Mouse (Mus musculus) ES-E14 (cell line): ENCODE data around the gene Chd6. TPM values are rescaled to one million over a fixed set of nuclear protein-coding genes. Genes with fewer than 3 reads are reported as not detected.

Source experiments
- DNase-seq: peaks from one replicate; pipeline ENCODE4 v3.0.0-alpha.2; 2013; ENCODE audit warnings: low read depth, low spot score
- H3K27ac ChIP-seq: 2 replicates; pipeline ENCODE4 v1.5.1; 2012; ENCODE audit warnings: low read depth, mild to moderate bottlenecking, low read length, moderate library complexity, mixed read lengths; ENCODE audit not compliant: poor library complexity, insufficient read depth, severe bottlenecking
- H3K36me3 ChIP-seq: 2 replicates; pipeline ENCODE4 v1.6.1; 2012; ENCODE audit warnings: mild to moderate bottlenecking, low read length, moderate library complexity, mixed read lengths; ENCODE audit not compliant: control insufficient read depth, poor library complexity, insufficient read depth, severe bottlenecking
- H3K4me1 ChIP-seq, 2 experiments: fragments of 150-350 bp in 1 of 2; sonication (generic) in 1 of 2; 2 replicates each; pipeline ENCODE4 v1.6.1; 2012; ENCODE audit warnings: low read length in 2 of 2, mild to moderate bottlenecking in 1 of 2, mixed read lengths in 1 of 2; ENCODE audit not compliant: control insufficient read depth in 2 of 2, insufficient read depth in 2 of 2, poor library complexity in 1 of 2
- H3K4me3 ChIP-seq, 2 experiments: fragments of 150-350 bp in 1 of 2; sonication (generic) in 1 of 2; 2 replicates each; pipeline ENCODE4 v1.5.1; 2012; ENCODE audit warnings: low read length in 2 of 2, low read depth in 1 of 2, mild to moderate bottlenecking in 1 of 2, mixed read lengths in 1 of 2; ENCODE audit not compliant: insufficient read depth in 1 of 2, poor library complexity in 1 of 2, severe bottlenecking in 1 of 2
- H3K9ac ChIP-seq: 2 replicates; pipeline ENCODE4 v1.6.1; 2012; ENCODE audit warnings: low read depth, mild to moderate bottlenecking, low read length, mixed read lengths; ENCODE audit not compliant: poor library complexity, insufficient read depth, severe bottlenecking
- H3K9me3 ChIP-seq: fragments of 150-350 bp; sonication (generic); 2 replicates; pipeline ENCODE4 v1.6.1; 2012; ENCODE audit warnings: low read depth, mild to moderate bottlenecking, low read length; ENCODE audit not compliant: control insufficient read depth, insufficient read depth
- CHD2 ChIP-seq: IDR thresholded peaks from 2 replicates; pipeline ENCODE4 v1.6.1; 2014; ENCODE audit warnings: mild to moderate bottlenecking, low read depth, low read length, inconsistent platforms
- HCFC1 ChIP-seq: IDR thresholded peaks from 2 replicates; pipeline ENCODE4 v1.6.1; 2012; ENCODE audit warnings: low read length, inconsistent platforms, borderline replicate concordance; ENCODE audit not compliant: insufficient read depth
- MAFK ChIP-seq: IDR thresholded peaks from 2 replicates; pipeline ENCODE4 v1.6.1; 2014; ENCODE audit warnings: mild to moderate bottlenecking, low read depth, low read length, inconsistent platforms; ENCODE audit not compliant: insufficient read depth
- ZC3H11A ChIP-seq: IDR thresholded peaks from 2 replicates; pipeline ENCODE4 v1.6.1; 2012; ENCODE audit warnings: low read depth, mild to moderate bottlenecking, inconsistent platforms, low read length, borderline replicate concordance
- ZNF384 ChIP-seq: IDR thresholded peaks from 2 replicates; pipeline ENCODE4 v1.6.1; 2012; ENCODE audit warnings: low read depth, low read length, inconsistent platforms
- in situ Hi-C, 2 experiments: fragments of 600-800 bp; cut with MboI; formaldehyde crosslinking; loops; one replicate each; pipeline ENCODE4 v1.15.1; 2025; ENCODE audit warnings: low sequenced_read_pairs in 2 of 2, inconsistent platforms in 1 of 2; ENCODE audit not compliant: unreplicated experiment in 2 of 2
- total RNA-seq: library from RNA; depleted of rRNA; stranded (reverse); fragments of 300-350 nt; gene quantifications from 2 replicates; pipeline ENCODE4 v1.2.3, GENCODE M21; 2012

The Chd6 gene
- total RNA-seq, 1 experiment = 50.7 TPM

DNA sequence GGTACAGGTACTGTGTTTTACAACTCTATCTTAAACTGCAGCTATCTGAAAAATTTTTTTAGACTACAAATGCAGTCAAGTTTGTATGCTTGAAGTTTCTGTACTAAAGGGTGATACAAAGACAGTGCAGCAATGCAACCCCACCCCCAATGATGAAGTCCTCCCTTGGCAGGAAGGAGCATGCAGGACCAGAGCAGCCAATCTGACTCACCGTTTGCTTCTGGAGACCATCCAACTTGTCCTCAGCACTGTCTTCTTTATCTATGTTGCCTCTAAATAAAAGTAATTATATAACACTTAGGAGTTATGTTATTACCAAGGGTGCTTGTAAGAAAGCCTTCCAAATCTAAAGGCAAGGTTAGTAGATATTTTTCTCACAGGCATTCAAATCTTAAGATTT lies 131.6 kb downstream of the Chd6 start:
- Histone ChIP-seq H3K36me3 (peaks cover 17% of the 10 kb centered on the region), H3K9me3 (no peaks in the 10 kb centered on the region), H3K4me1 (no peaks in the 10 kb centered on the region), H3K4me3 (no peak overlapping the region), H3K9ac (no peak overlapping the region), H3K27ac (no peak overlapping the region)
- TF ChIP-seq MAFK (no peak), ZNF384 (no peak), CHD2 (no peak), HCFC1 (no peak), ZC3H11A (no peak)
- in situ Hi-C loops = no loop called here
- DNase-seq = no peak

DNA sequence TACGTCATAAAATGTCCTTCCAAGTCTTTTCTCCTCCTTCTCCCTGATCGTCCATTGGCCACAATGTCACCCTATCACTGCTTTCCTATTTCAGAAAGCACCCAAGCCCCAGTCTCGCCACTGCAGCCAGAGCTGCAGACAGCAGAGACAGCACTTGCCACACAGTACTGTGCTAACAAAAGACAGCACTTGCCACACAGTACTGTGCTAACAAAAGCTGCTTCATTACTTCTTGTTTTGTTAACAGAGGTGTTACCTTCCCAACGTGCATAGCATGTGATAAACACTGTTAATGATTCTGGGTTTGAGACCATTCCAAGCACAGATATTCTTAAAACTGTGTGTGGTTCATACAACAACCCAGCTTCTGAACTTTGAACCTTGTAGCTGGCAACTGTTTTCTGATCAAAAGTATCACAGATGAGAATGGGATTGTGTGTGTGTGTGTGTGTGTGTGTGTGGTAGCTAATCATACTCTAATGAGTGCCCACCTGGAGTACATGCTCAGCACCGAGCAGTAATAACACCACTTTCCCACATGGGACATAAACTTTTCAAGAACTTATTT lies 135.1 kb downstream of the Chd6 start:
- in situ Hi-C loops = no loop called here

DNA sequence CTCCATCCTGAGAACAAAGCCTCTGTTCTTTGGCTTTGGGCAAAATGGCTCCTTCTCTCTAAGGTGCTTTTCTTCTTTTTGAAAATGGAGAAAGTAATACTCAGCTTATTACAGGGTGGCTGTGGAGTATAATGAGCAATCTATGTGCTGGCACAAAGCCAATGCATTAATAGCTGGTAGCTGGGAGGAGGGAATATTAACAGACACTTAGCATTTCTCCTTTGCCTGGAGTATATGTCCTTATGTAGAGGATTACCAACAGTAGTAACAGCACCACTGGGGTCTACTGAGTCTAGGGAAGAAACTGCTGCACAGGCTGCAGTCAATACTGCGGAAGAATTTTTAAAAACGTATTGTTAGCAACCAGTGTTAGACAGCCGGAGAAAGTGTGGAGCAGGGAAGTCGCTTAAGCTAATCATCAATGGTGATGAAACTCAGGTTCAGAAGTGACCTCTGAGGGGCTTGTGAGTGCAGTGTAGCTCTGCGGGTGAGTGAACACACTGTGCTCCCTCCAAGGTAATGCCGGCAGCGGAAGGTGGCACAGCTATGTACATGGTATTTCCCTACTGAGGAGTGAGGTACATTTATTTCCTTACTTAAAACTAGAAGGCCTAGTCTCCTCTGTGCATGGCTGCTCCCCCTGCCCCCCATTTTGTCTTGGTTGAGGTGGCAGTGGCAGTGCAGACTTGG lies 136.6 kb downstream of the Chd6 start:
- H3K9me3 ChIP-seq = no peaks in the 10 kb centered on the region
- H3K27ac ChIP-seq = no peak overlapping the region
- peaks cover 21% of the 10 kb centered on the region for H3K36me3 ChIP-seq
- TF ChIP-seq CHD2 (no peak), ZC3H11A (no peak), ZNF384 (no peak), MAFK (no peak), HCFC1 (no peak)
- in situ Hi-C loops = no loop called here
- H3K4me3 ChIP-seq = no peak overlapping the region
- no peak overlapping the region for H3K9ac ChIP-seq
- H3K4me1 ChIP-seq = no peaks in the 10 kb centered on the region
- DNase-seq = no peak

More for the DNA sequence above, 135.1 kb downstream of the Chd6 start:
- TF ChIP-seq HCFC1 (no peak), ZC3H11A (no peak), MAFK (no peak), ZNF384 (no peak), CHD2 (no peak)
- H3K4me3 ChIP-seq = no peak overlapping the region
- no peak overlapping the region for H3K9ac ChIP-seq
- H3K9me3 ChIP-seq = no peaks in the 10 kb centered on the region
- no peak for DNase-seq
- H3K27ac ChIP-seq = no peak overlapping the region
- H3K4me1 ChIP-seq = no peaks in the 10 kb centered on the region
- H3K36me3 ChIP-seq = peaks cover 16% of the 10 kb centered on the region

DNA sequence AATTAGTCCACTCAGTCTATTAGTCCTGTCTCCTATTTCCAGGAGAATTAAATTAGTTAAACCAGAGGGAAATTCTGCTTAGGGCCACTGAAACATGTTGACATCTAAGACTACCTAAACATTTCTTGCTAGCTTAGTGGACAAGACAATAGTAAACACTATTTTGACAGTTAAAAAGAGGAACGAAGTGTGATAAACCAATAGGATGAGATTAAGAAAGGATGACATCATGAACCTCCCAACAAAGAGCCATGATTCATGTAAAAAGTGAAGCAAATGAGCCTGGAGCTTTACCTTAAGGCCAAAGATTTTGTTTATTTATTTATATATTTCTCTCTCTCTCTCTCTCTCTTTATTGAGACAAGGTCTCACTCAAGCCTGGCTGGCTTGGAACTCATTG lies 146.7 kb downstream of the Chd6 start:
- Histone ChIP-seq H3K36me3 (peaks cover 20% of the 10 kb centered on the region), H3K4me3 (no peak overlapping the region)

More for the DNA sequence above, 146.7 kb downstream of the Chd6 start:
- no peak for DNase-seq
- in situ Hi-C loops = no loop called here
- H3K9ac ChIP-seq = no peak overlapping the region
- H3K27ac ChIP-seq = no peak overlapping the region
- no peak for TF ChIP-seq ZNF384
- TF ChIP-seq MAFK = no peak
- TF ChIP-seq ZC3H11A = no peak
- no peak for TF ChIP-seq CHD2
- TF ChIP-seq HCFC1 = no peak
- no peaks in the 10 kb centered on the region for H3K9me3 ChIP-seq
- H3K4me1 ChIP-seq = peaks cover 1 to 2% of the 10 kb centered on the region in 2 experiments; a peak in 2 of 4 replicates
